Mouse (Mus musculus): ENCODE measurements around the gene Gm3106. TPM values are rescaled to one million over a fixed set of nuclear protein-coding genes. Genes with fewer than 3 reads are reported as not detected.

Gm3106 gene
- polyA plus RNA-seq (2012; rRNA removed; ENCODE audit: low replicate concordance) = not detected in 2 replicates

DNA sequence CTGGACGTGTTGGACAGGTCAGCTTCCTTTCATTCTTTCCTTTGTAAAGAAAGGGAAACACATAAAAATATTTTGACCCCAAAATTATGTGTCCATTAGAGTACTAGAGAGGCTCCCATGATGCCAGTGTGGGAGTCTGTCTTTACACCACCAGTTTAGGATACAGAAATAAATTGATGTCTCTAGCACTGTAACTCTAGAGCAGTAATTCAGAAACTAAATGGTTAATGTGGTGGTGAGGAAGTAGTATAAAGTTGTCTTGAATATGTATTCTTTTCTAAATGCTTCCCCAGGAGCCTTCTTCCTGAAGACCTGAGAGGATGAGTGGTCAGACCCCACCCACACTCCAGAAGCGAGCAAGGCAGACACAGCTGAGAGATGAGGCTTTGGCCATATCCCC, at the start of gene Gm3106:
Gene Gm3106, plus strand, starts transcription at position 301 of the 400 bp plus-strand sequence.

Other genes with a start within 250 kb of the Gm3106 start
- not detected in 2 replicates for gene BC061212, start 147.5 kb upstream of the Gm3106 start, polyA plus RNA-seq (2012; rRNA removed; ENCODE audit: low replicate concordance)
- gene Gm6351, start 141.6 kb upstream of the Gm3106 start, polyA plus RNA-seq (2012; rRNA removed; ENCODE audit: low replicate concordance) = not detected in 2 replicates
- not detected in 2 replicates for gene A430089I19Rik, start 88.8 kb downstream of the Gm3106 start, polyA plus RNA-seq (2012; rRNA removed; ENCODE audit: low replicate concordance)
- not detected in 2 replicates for gene Gm6502, start 96.4 kb downstream of the Gm3106 start, polyA plus RNA-seq (2012; rRNA removed; ENCODE audit: low replicate concordance)
- gene AA792892, start 121.7 kb downstream of the Gm3106 start, polyA plus RNA-seq (2012; rRNA removed; ENCODE audit: low replicate concordance) = not detected in 2 replicates
- gene Gm7682, start 227.8 kb downstream of the Gm3106 start, polyA plus RNA-seq (2012; rRNA removed; ENCODE audit: low replicate concordance) = not detected in 2 replicates

Measured in duodenum, adult 2 months (tissue).